Mouse (Mus musculus) neural tube, embryonic 13.5 days (tissue): ENCODE measurements around the gene Dlg1. TPM values are rescaled to one million over a fixed set of nuclear protein-coding genes. Genes with fewer than 3 reads are reported as not detected.

Source experiments
- ATAC-seq: fragments of 200-750 bp; cut with Nextera tagmentation; 2 replicates; pipeline ENCODE4 v1.8.0; 2017; ENCODE audit warnings: low read depth, mild to moderate bottlenecking, moderate TSS enrichment, moderate library complexity
- H3K27ac ChIP-seq: fragments of 300-500 bp; sonication (generic); replicated peaks from 2 replicates; pipeline ENCODE4 v1.5.1; 2015; ENCODE audit warnings: moderate library complexity, mild to moderate bottlenecking, inconsistent platforms
- H3K27me3 ChIP-seq: fragments of 300-500 bp; sonication (generic); 2 replicates; pipeline ENCODE4 v1.6.1; 2015; ENCODE audit warnings: mild to moderate bottlenecking, inconsistent platforms
- H3K36me3 ChIP-seq: fragments of 300-500 bp; sonication (generic); 2 replicates; pipeline ENCODE4 v1.6.1; 2015; ENCODE audit warnings: mild to moderate bottlenecking, inconsistent platforms
- H3K4me1 ChIP-seq: fragments of 300-500 bp; sonication (generic); replicated peaks from 2 replicates; pipeline ENCODE4 v1.6.1; 2015; ENCODE audit warnings: inconsistent platforms
- H3K4me2 ChIP-seq: fragments of 300-500 bp; sonication (generic); 2 replicates; pipeline ENCODE4 v1.6.1; 2015; ENCODE audit warnings: inconsistent platforms, mild to moderate bottlenecking, moderate library complexity
- H3K4me3 ChIP-seq: fragments of 300-500 bp; sonication (generic); 2 replicates; pipeline ENCODE4 v1.5.1; 2015; ENCODE audit warnings: mild to moderate bottlenecking, inconsistent platforms
- H3K9ac ChIP-seq: fragments of 300-500 bp; sonication (generic); 2 replicates; pipeline ENCODE4 v1.6.1; 2015; ENCODE audit warnings: moderate library complexity, mild to moderate bottlenecking, inconsistent platforms
- H3K9me3 ChIP-seq: fragments of 300-500 bp; sonication (generic); 2 replicates; pipeline ENCODE4 v1.6.1; 2016; ENCODE audit warnings: inconsistent platforms
- WGBS: fragments of 180-500 bp; shearing (Covaris S2); methylation state at CpG from one replicate; pipeline ENCODE4 v1.1.7; 2015; 5-methylcytosine and 5-hydroxymethylcytosine counted together
- polyA plus RNA-seq: library from polyadenylated mRNA; unstranded; fragments of >200 nt; fragmentation: Nextera tagmentation; extraction: Ambion mirVana; gene quantifications from 2 replicates; pipeline ENCODE4 v1.2.1, GENCODE M21; 2015

The Dlg1 gene
- polyA plus RNA-seq, 1 experiment from 2014 or later, result 13.7 TPM

GRCm38 (mm10) chr16:31826049-31826448 lies 162.8 kb downstream of the Dlg1 start:
- Histone ChIP-seq H3K27ac (no peak overlapping the region), H3K36me3 (0 out of 2 replicates have a peak, but pooled peaks cover 3% of the 10 kb centered on the region), H3K9ac (no peak overlapping the region), H3K4me3 (no peak overlapping the region), H3K4me2 (no peak overlapping the region), H3K4me1 (0 out of 2 replicates have a peak, but pooled peaks cover 5% of the 10 kb centered on the region), H3K9me3 (no peaks in the 10 kb centered on the region), H3K27me3 (no peaks in the 10 kb centered on the region)
- WGBS, result 30% methylated on average over 4 of the region's 4 CpGs
- ATAC-seq, result no peak

- Histone ChIP-seq H3K4me1 (0 out of 2 replicates have a peak, but pooled peaks cover 5% of the 10 kb centered on the region), H3K4me3 (no peak overlapping the region), H3K27me3 (no peaks in the 10 kb centered on the region), H3K36me3 (0 out of 2 replicates have a peak, but pooled peaks cover 3% of the 10 kb centered on the region), H3K9me3 (no peaks in the 10 kb centered on the region), H3K27ac (no peak overlapping the region), H3K4me2 (no peak overlapping the region), H3K9ac (no peak overlapping the region)
- WGBS, result 90% methylated on average over 4 of the region's 4 CpGs
- ATAC-seq, result no peak
Measured at GRCm38 (mm10) chr16:31830726-31831125, 167.5 kb downstream of the Dlg1 start.

- Histone ChIP-seq H3K36me3 (0 out of 2 replicates have a peak, but pooled peaks cover 3% of the 10 kb centered on the region), H3K9ac (no peak overlapping the region), H3K4me1 (no peaks in the 10 kb centered on the region), H3K27me3 (no peaks in the 10 kb centered on the region), H3K27ac (no peak overlapping the region), H3K4me2 (no peak overlapping the region), H3K4me3 (no peak overlapping the region), H3K9me3 (no peaks in the 10 kb centered on the region)
- 93% methylated on average over 10 of the region's 10 CpGs for WGBS
- no peak for ATAC-seq
Measured at GRCm38 (mm10) chr16:31832630-31833422, 169.6 kb downstream of the Dlg1 start.

GRCm38 (mm10) chr16:31834011-31834584 lies 170.9 kb downstream of the Dlg1 start:
- H3K4me1 ChIP-seq, result no peaks in the 10 kb centered on the region
- no peak overlapping the region for H3K9ac ChIP-seq
- no peak overlapping the region for H3K4me2 ChIP-seq
- H3K9me3 ChIP-seq, result no peaks in the 10 kb centered on the region
- 73% methylated on average over 7 of the region's 7 CpGs for WGBS
- H3K36me3 ChIP-seq, result peaks cover 8% of the 10 kb centered on the region; the same call in 1 of the 2 replicates
- ATAC-seq, result no peak
- no peaks in the 10 kb centered on the region for H3K27me3 ChIP-seq
- no peak overlapping the region for H3K27ac ChIP-seq
- no peak overlapping the region for H3K4me3 ChIP-seq

- Histone ChIP-seq H3K9ac (no peak overlapping the region), H3K4me1 (no peaks in the 10 kb centered on the region), H3K27ac (no peak overlapping the region), H3K27me3 (no peaks in the 10 kb centered on the region), H3K9me3 (no peaks in the 10 kb centered on the region), H3K36me3 (peaks cover 8% of the 10 kb centered on the region; the same call in 1 of the 2 replicates), H3K4me2 (no peak overlapping the region), H3K4me3 (no peak overlapping the region)
- no peak for ATAC-seq
- 78% methylated on average over 2 of the region's 2 CpGs for WGBS
Measured at GRCm38 (mm10) chr16:31834662-31835318, 171.5 kb downstream of the Dlg1 start.

GRCm38 (mm10) chr16:31837362-31837761 lies 174.1 kb downstream of the Dlg1 start:
- 89% methylated on average over 3 of the region's 3 CpGs for WGBS
- H3K9me3 ChIP-seq, result no peaks in the 10 kb centered on the region
- no peak overlapping the region for H3K27ac ChIP-seq
- no peaks in the 10 kb centered on the region for H3K4me1 ChIP-seq
- peaks cover 8% of the 10 kb centered on the region; the same call in 1 of the 2 replicates for H3K36me3 ChIP-seq
- ATAC-seq, result no peak
- H3K4me2 ChIP-seq, result no peak overlapping the region
- H3K27me3 ChIP-seq, result no peaks in the 10 kb centered on the region
- H3K9ac ChIP-seq, result no peak overlapping the region
- H3K4me3 ChIP-seq, result no peak overlapping the region

- Histone ChIP-seq H3K4me3 (no peak overlapping the region), H3K36me3 (peaks cover 1% of the 10 kb centered on the region; the same call in 1 of the 2 replicates), H3K9me3 (no peaks in the 10 kb centered on the region), H3K27ac (no peak overlapping the region), H3K27me3 (no peaks in the 10 kb centered on the region), H3K4me1 (0 out of 2 replicates have a peak, but pooled peaks cover 4% of the 10 kb centered on the region), H3K9ac (no peak overlapping the region), H3K4me2 (no peak overlapping the region)
- no peak for ATAC-seq
- WGBS, result 89% methylated on average over 3 of the region's 3 CpGs
Measured at GRCm38 (mm10) chr16:31844246-31844645, 181.0 kb downstream of the Dlg1 start.

GRCm38 (mm10) chr16:31846763-31847162 lies 183.5 kb downstream of the Dlg1 start:
- H3K36me3 ChIP-seq, result no peaks in the 10 kb centered on the region
- no peak overlapping the region for H3K4me3 ChIP-seq
- H3K4me1 ChIP-seq, result 0 out of 2 replicates have a peak, but pooled peaks cover 4% of the 10 kb centered on the region
- H3K9me3 ChIP-seq, result no peaks in the 10 kb centered on the region
- no peak for ATAC-seq
- WGBS, result 51% methylated on average over 10 of the region's 10 CpGs
- H3K27ac ChIP-seq, result no peak overlapping the region
- no peak overlapping the region for H3K9ac ChIP-seq
- 0 out of 2 replicates have a peak overlapping the region, but pooled peaks have one; percentile 16 for H3K4me2 ChIP-seq
- H3K27me3 ChIP-seq, result no peaks in the 10 kb centered on the region

GRCm38 (mm10) chr16:31863920-31864319 lies 200.7 kb downstream of the Dlg1 start:
- H3K4me1 ChIP-seq, result no peaks in the 10 kb centered on the region
- H3K27me3 ChIP-seq, result no peaks in the 10 kb centered on the region
- H3K9ac ChIP-seq, result no peak overlapping the region
- H3K4me3 ChIP-seq, result no peak overlapping the region
- no peak overlapping the region for H3K27ac ChIP-seq
- H3K4me2 ChIP-seq, result no peak overlapping the region
- H3K36me3 ChIP-seq, result peaks cover 62% of the 10 kb centered on the region
- ATAC-seq, result no peak
- 93% methylated on average over 5 of the region's 5 CpGs for WGBS
- no peaks in the 10 kb centered on the region for H3K9me3 ChIP-seq

- Histone ChIP-seq H3K9ac (no peak overlapping the region), H3K4me1 (no peaks in the 10 kb centered on the region), H3K27me3 (no peaks in the 10 kb centered on the region), H3K4me3 (no peak overlapping the region), H3K4me2 (no peak overlapping the region), H3K9me3 (no peaks in the 10 kb centered on the region), H3K27ac (no peak overlapping the region), H3K36me3 (peaks cover 59% of the 10 kb centered on the region)
- no peak for ATAC-seq
- WGBS, result 69% methylated on average over 3 of the region's 3 CpGs
Measured at GRCm38 (mm10) chr16:31865242-31865641, 202.0 kb downstream of the Dlg1 start.

- no peak overlapping the region for H3K4me2 ChIP-seq
Measured at GRCm38 (mm10) chr16:31866911-31867310, 203.7 kb downstream of the Dlg1 start.

GRCm38 (mm10) chr16:31867736-31868135 lies 204.5 kb downstream of the Dlg1 start:
- Histone ChIP-seq H3K27me3 (no peaks in the 10 kb centered on the region), H3K4me3 (no peak overlapping the region), H3K27ac (no peak overlapping the region), H3K4me1 (no peaks in the 10 kb centered on the region), H3K4me2 (no peak overlapping the region), H3K9ac (no peak overlapping the region), H3K9me3 (no peaks in the 10 kb centered on the region), H3K36me3 (peaks cover 51% of the 10 kb centered on the region)
- 79% methylated on average over 4 of the region's 4 CpGs for WGBS
- no peak for ATAC-seq

More at GRCm38 (mm10) chr16:31866911-31867310, 203.7 kb downstream of the Dlg1 start:
- H3K4me1 ChIP-seq, result no peaks in the 10 kb centered on the region
- no peak for ATAC-seq
- no peak overlapping the region for H3K27ac ChIP-seq
- no peaks in the 10 kb centered on the region for H3K9me3 ChIP-seq
- no peaks in the 10 kb centered on the region for H3K27me3 ChIP-seq
- no peak overlapping the region for H3K4me3 ChIP-seq
- 93% methylated on average over 3 of the region's 3 CpGs for WGBS
- H3K9ac ChIP-seq, result no peak overlapping the region
- peaks cover 52% of the 10 kb centered on the region for H3K36me3 ChIP-seq
